Mouse (Mus musculus) forebrain, embryonic 14.5 days (tissue): ENCODE measurements around the gene Hist1h3c. TPM values are rescaled to one million over a fixed set of nuclear protein-coding genes. Genes with fewer than 3 reads are reported as not detected.
"Not testable (repeated sequence)": the region's sequence is repeated elsewhere in the genome, so short reads cannot be mapped to it uniquely, and the experiment has no call there.

ENCODE experiments used
- ATAC-seq: fragments of 200-750 bp; cut with Nextera tagmentation; 2 replicates; pipeline ENCODE4 v1.8.0; 2017; ENCODE audit warnings: mild to moderate bottlenecking, moderate library complexity
- DNase-seq: peaks from one replicate; pipeline ENCODE4 v3.0.0-alpha.2; 2015; ENCODE audit warnings: low spot score
- H3K27ac ChIP-seq: fragments of 300-500 bp; sonication (generic); 2 replicates; pipeline ENCODE4 v1.5.1; 2014; ENCODE audit warnings: low read depth, mild to moderate bottlenecking, control low read depth, low read length, moderate library complexity
- H3K27me3 ChIP-seq: fragments of 300-500 bp; sonication (generic); replicated peaks from 2 replicates; pipeline ENCODE4 v1.6.1; 2014; ENCODE audit warnings: low read length, control low read depth, mixed read lengths; ENCODE audit not compliant: control insufficient read depth, insufficient read depth
- H3K36me3 ChIP-seq: fragments of 300-500 bp; sonication (generic); 2 replicates; pipeline ENCODE4 v1.6.1; 2014; ENCODE audit warnings: low read length, control low read depth; ENCODE audit not compliant: control insufficient read depth, insufficient read depth
- H3K4me1 ChIP-seq: fragments of 300-500 bp; sonication (generic); 2 replicates; pipeline ENCODE4 v1.6.1; 2014; ENCODE audit warnings: antibody characterized with exemption, low read length, control low read depth; ENCODE audit not compliant: control insufficient read depth, insufficient read depth
- H3K4me2 ChIP-seq: fragments of 300-500 bp; sonication (generic); 2 replicates; pipeline ENCODE4 v1.6.1; 2014; ENCODE audit warnings: mild to moderate bottlenecking, control low read depth, low read length
- H3K4me3 ChIP-seq: fragments of 300-500 bp; sonication (generic); 2 replicates; pipeline ENCODE4 v1.5.1; 2014; ENCODE audit warnings: low read depth, low read length, control low read depth
- H3K9ac ChIP-seq: fragments of 300-500 bp; sonication (generic); 2 replicates; pipeline ENCODE4 v1.6.1; 2014; ENCODE audit warnings: mild to moderate bottlenecking, low read length, control low read depth, moderate library complexity
- H3K9me3 ChIP-seq: fragments of 300-500 bp; sonication (generic); replicated peaks from 2 replicates; pipeline ENCODE4 v1.6.1; 2016; ENCODE audit warnings: low read length, control low read depth, mixed read lengths; ENCODE audit not compliant: control insufficient read depth
- WGBS: fragments of 180-500 bp; shearing (Covaris S2); extraction: QIAGEN DNeasy Blood & Tissue Kit; methylation state at CpG from one replicate; pipeline ENCODE4 v1.1.7; 2014; 5-methylcytosine and 5-hydroxymethylcytosine counted together
- polyA plus RNA-seq: library from polyadenylated mRNA; unstranded; fragments of >200 nt; fragmentation: Nextera tagmentation; extraction: Ambion mirVana; gene quantifications from 2 replicates; pipeline ENCODE4 v1.2.1, GENCODE M21; 2014

Hist1h3c gene
- polyA plus RNA-seq, 1 experiment from 2014 or later: 5.9 TPM

GRCm38 (mm10) chr13:23737091-23737490, 8.3 kb downstream of the Hist1h3c start:
- H3K4me2 ChIP-seq: no peak overlapping the region
- no peak for ATAC-seq
- H3K4me3 ChIP-seq: no peak overlapping the region
- DNase-seq: no peak
- no peak overlapping the region for H3K27ac ChIP-seq
- no peak overlapping the region for H3K9ac ChIP-seq
- H3K27me3 ChIP-seq: no peaks in the 10 kb centered on the region
- H3K4me1 ChIP-seq: peaks cover 6% of the 10 kb centered on the region; the same call in 1 of the 2 replicates
- 82% methylated on average over 5 of the region's 5 CpGs for WGBS
- no peaks in the 10 kb centered on the region for H3K36me3 ChIP-seq
- no peaks in the 10 kb centered on the region for H3K9me3 ChIP-seq

DNA sequence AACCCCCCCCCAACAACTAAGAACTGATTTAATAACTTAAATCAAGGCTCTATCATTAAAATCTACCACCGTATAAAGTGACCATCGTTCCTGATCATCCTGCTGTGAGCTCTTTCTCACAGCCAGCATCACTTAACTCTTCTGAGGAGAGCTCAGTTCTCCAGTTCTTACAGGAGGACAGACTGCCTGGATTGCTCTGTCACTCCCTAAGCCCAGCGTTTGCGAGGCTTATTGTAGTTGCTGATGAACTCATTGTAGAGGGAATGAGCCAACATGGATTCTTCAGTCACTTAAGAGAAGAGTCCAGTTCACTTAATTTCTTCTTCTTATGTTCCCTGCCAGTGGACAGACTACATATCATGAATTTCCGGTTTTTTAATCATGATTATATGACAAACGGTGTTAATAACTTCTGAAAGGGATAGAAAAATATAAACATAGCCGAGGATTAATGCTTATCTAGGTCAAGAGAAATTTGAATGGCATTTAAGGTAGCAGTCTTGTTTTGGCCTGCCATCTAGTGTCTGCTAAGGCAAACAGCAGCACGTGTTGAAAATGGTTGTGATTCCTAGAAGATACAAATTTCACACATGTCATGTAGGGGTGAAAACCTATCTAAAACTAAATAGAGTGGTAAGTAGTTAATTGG, 13.1 kb downstream of the Hist1h3c start:
- H3K9me3 ChIP-seq: no peaks in the 10 kb centered on the region
- no peaks in the 10 kb centered on the region for H3K27me3 ChIP-seq
- no peaks in the 10 kb centered on the region for H3K4me1 ChIP-seq
- H3K9ac ChIP-seq: no peak overlapping the region
- no peak overlapping the region for H3K27ac ChIP-seq
- ATAC-seq (peak; percentile 55; the same call in 1 of the 2 replicates), DNase-seq (peak; percentile 75)
- WGBS: 23% methylated on average over 8 of the region's 8 CpGs
- H3K4me2 ChIP-seq: no peak overlapping the region
- H3K4me3 ChIP-seq: no peak overlapping the region
- H3K36me3 ChIP-seq: no peaks in the 10 kb centered on the region

DNA sequence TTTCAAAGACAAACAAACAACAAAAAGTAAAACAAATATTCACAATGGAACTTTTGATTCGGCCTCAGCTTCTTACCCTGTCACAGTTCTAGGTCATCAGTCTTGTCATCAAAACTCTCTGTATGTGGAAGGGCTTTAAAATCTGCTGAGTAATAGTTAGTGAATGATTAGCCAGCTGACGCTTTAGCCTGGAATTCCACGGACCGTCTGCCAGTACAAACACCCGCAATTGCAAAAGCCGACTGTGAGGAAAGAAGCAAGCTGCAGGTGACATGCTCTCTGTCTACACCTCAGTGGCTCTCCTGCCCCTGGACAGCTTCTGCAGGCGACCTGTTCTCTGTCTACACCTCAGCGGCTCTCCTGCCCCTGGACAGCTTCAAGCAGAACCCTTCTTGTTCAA, 14.9 kb downstream of the Hist1h3c start:
- no peak overlapping the region for H3K4me3 ChIP-seq
- H3K4me2 ChIP-seq: no peak overlapping the region
- H3K27me3 ChIP-seq: no peaks in the 10 kb centered on the region
- no peaks in the 10 kb centered on the region for H3K9me3 ChIP-seq
- DNase-seq (no peak), ATAC-seq (no peak)
- H3K9ac ChIP-seq: no peak overlapping the region
- no peak overlapping the region for H3K27ac ChIP-seq
- H3K36me3 ChIP-seq: no peaks in the 10 kb centered on the region
- WGBS: 59% methylated on average over 8 of the region's 8 CpGs
- H3K4me1 ChIP-seq: no peaks in the 10 kb centered on the region

DNA sequence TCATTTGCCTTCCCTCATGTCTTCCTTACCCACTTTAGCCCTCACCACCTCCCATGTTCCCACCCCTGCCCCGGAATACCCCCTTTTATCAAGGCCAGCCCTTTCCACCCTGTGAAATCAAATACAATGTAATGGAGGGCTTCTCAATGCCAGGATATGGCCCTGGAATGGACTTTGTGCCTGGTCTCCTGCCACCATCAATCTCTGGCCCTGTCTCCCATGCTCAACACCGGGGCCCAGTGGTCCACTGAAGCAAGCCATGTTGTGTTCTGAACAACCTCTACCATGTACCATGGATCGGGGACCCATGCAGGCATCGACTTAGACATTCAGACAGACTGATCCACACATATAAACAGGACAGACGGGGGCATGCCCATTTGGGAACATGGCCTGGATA, 15.7 kb downstream of the Hist1h3c start:
- ATAC-seq: no peak
- 91% methylated on average over 5 of the region's 5 CpGs for WGBS
- DNase-seq: no peak
- Histone ChIP-seq H3K27ac (no peak overlapping the region), H3K9me3 (no peaks in the 10 kb centered on the region), H3K27me3 (no peaks in the 10 kb centered on the region), H3K9ac (no peak overlapping the region), H3K4me1 (no peaks in the 10 kb centered on the region), H3K36me3 (no peaks in the 10 kb centered on the region), H3K4me2 (no peak overlapping the region), H3K4me3 (no peak overlapping the region)

DNA sequence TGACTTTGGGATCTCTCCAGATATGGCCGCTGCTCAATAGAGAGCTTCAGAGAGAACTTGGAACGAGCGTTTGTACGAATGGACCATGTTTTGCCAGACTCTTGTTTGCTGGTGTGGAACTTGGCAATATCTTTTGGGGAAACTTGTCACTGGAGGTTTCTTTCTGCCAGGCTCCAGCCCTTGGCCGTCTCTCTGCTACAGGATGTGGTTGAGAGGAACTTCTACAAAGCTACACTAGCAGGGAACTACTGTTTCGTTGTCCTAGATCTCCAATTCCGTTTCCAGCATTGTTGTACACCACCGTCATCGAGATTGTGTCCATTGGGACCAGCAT, 16.2 kb downstream of the Hist1h3c start:
- 96% methylated on average over 9 of the region's 9 CpGs for WGBS
- no peak for ATAC-seq
- no peak overlapping the region; the same call in 1 of the 2 replicates for H3K27ac ChIP-seq
- no peak overlapping the region for H3K4me2 ChIP-seq
- H3K9me3 ChIP-seq: no peaks in the 10 kb centered on the region
- H3K4me1 ChIP-seq: no peaks in the 10 kb centered on the region
- H3K4me3 ChIP-seq: no peak overlapping the region
- no peaks in the 10 kb centered on the region for H3K27me3 ChIP-seq
- no peaks in the 10 kb centered on the region for H3K36me3 ChIP-seq
- DNase-seq: no peak
- H3K9ac ChIP-seq: no peak overlapping the region

GRCm38 (mm10) chr13:23728472-23729191, 16.8 kb downstream of the Hist1h3c start:
- DNase-seq: no peak
- no peak overlapping the region for H3K4me2 ChIP-seq
- H3K27ac ChIP-seq: no peak overlapping the region; the same call in 1 of the 2 replicates
- no peaks in the 10 kb centered on the region for H3K36me3 ChIP-seq
- H3K9me3 ChIP-seq: no peaks in the 10 kb centered on the region
- no peaks in the 10 kb centered on the region for H3K4me1 ChIP-seq
- H3K27me3 ChIP-seq: no peaks in the 10 kb centered on the region
- no peak overlapping the region for H3K4me3 ChIP-seq
- no peak for ATAC-seq
- 90% methylated on average over 18 of the region's 18 CpGs for WGBS
- no peak overlapping the region for H3K9ac ChIP-seq

DNA sequence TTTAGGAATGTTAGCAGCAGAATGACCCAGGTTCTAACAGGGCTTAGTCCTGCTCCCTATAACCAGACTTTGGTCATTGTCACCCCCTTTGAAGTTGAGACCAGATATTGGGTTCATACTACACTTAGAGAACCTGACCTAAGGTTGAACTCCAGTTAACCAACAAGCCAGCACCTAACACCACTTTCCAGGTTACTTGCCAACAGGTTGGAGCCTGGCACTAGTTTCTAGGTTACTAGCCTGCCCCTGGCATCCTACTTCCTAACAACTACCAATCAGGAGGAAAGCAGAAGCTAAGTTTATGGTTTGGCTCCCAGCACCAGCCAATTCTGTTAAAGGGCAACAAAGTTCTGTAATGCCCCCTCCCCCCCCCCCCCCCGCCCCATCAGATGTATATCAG, 20.2 kb downstream of the Hist1h3c start:
- ATAC-seq (no peak), DNase-seq (no peak)
- H3K9me3 ChIP-seq: no peaks in the 10 kb centered on the region
- H3K4me3 ChIP-seq: no peak overlapping the region
- H3K27ac ChIP-seq: no peak overlapping the region
- H3K4me1 ChIP-seq: no peaks in the 10 kb centered on the region
- H3K4me2 ChIP-seq: no peak overlapping the region
- H3K27me3 ChIP-seq: no peaks in the 10 kb centered on the region
- WGBS: 20% methylated on average over 1 of the region's 1 CpGs
- H3K36me3 ChIP-seq: no peaks in the 10 kb centered on the region
- no peak overlapping the region for H3K9ac ChIP-seq

DNA sequence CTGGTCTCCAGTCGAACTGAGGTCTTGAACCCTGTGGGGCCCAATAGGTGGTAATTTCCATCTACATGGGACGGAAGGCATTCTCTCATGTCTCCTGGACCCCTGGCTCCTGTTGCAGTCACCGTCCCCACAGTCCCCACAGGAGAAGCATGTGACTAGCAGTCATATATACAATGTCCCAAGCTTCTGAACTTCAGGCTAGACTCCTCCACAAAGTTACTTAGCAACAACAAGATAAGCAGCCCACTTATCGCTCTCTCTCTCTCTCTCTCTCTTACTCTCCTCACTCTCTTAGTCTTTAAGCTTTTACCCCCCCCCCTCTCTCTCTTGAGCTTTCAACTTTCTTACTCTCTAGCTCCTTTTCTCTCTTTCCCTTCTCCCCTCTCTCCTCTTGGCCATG, 21.2 kb downstream of the Hist1h3c start:
- DNase-seq (no peak), ATAC-seq (no peak)
- Histone ChIP-seq H3K4me2 (no peak overlapping the region), H3K9ac (no peak overlapping the region), H3K36me3 (no peaks in the 10 kb centered on the region), H3K27ac (no peak overlapping the region), H3K4me1 (no peaks in the 10 kb centered on the region), H3K4me3 (no peak overlapping the region), H3K27me3 (no peaks in the 10 kb centered on the region), H3K9me3 (no peaks in the 10 kb centered on the region)
- WGBS: 92% methylated on average over 4 of the region's 4 CpGs

- 16% methylated on average over 2 of the region's 2 CpGs for WGBS
- not testable (repeated sequence) for H3K4me1 ChIP-seq, H3K9me3 ChIP-seq, H3K9ac ChIP-seq, H3K27me3 ChIP-seq, DNase-seq, H3K4me2 ChIP-seq, H3K27ac ChIP-seq, H3K4me3 ChIP-seq, ATAC-seq, H3K36me3 ChIP-seq
These were observed 27.7 kb downstream of the Hist1h3c start for GRCm38 (mm10) chr13:23717593-23718245.
